Mouse (Mus musculus) testis, adult 2 months (tissue): Measurements from ENCODE around the gene Rab11fip3.

Source experiments
- CTCF ChIP-seq: fragments of 200-500 bp; IDR thresholded peaks from 2 replicates; pipeline ENCODE4 v1.5.1; 2012; ENCODE audit warnings: low read depth, mild to moderate bottlenecking, inconsistent platforms, low read length, moderate library complexity; ENCODE audit not compliant: control insufficient read depth, insufficient read depth, insufficient replicate concordance
- POLR2A ChIP-seq: fragments of 200-500 bp; IDR thresholded peaks from 2 replicates; pipeline ENCODE4 v1.6.1; 2012; ENCODE audit warnings: low read depth, mild to moderate bottlenecking, inconsistent platforms, low read length, moderate library complexity; ENCODE audit not compliant: control insufficient read depth

DNA sequence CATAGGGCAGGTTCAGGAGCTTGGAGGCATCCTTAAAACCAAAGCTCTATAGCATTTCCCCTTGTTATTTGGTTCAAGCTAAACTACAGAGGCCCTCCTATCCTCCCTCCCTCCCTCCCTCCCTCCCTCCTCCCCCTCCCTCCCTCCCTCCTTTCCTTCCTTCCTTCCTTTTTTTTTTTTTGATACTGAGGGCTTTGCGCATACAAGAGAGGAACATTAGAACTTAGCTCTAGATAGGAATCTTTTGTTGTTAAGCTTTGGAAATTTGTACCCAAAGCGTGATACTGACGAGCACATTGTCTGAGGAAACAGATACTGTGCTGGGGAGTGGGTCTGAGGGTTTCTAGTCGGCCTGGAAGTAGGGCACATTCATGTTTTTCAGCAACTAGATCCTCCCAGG is 36.3 kb upstream of the Rab11fip3 start:
- no peak for TF ChIP-seq CTCF
- TF ChIP-seq POLR2A, result no peak
